ENCODE assay signal across 10 mouse cellular contexts in genomic region chr7:137783954-137784353, GRCm38 (mm10).
A peak's percentile ranks its signal among the peaks of the same experiment; 100 is the strongest.
DNase-seq lines count a peak whose midpoint lies in the region; ATAC-seq and TF ChIP-seq lines count a peak whose summit lies in the region.
"Had no signal": no experiment of that assay in that cellular context is flagged by ENCODE, and none has a peak within 500 bp of the region (broad histone marks: within the 10 kb centered on the region; RNA-seq: fewer than 3 reads in every experiment).

No protein-coding gene starts in this region.

- peak; percentile 16 to 24 for DNase-seq in cerebellum, postnatal 36 days
- no peak for DNase-seq in cerebellum, adult 11 months
- DNase-seq in midbrain, embryonic 14.5 days, result peak; percentile 67
- no peak for DNase-seq in midbrain, embryonic 11.5 days (ENCODE audit: low spot score, missing footprints)
- DNase-seq in adrenal gland, adult 2 months, result peak; percentile 11
- DNase-seq in heart, postnatal 0 days (ENCODE audit: low spot score), result no peak
- DNase-seq in lung, postnatal 0 days (ENCODE audit: low spot score), result peak; percentile 16
- no peak for DNase-seq in T-cell, adult 2 months (ENCODE audit: low spot score)

- H3K36me3 ChIP-seq in midbrain, embryonic 14.5 days (ENCODE audit: control insufficient read depth, insufficient read depth, low read length), result no peaks in the 10 kb centered on the region
- no peaks in the 10 kb centered on the region for H3K36me3 ChIP-seq in midbrain, embryonic 11.5 days (ENCODE audit: control insufficient read depth, insufficient read depth, low read length)
- no peaks in the 10 kb centered on the region for H3K36me3 ChIP-seq in heart, postnatal 0 days (replicated peaks; ENCODE audit: control insufficient read depth, insufficient read depth, low read length)
- H3K36me3 ChIP-seq in lung, postnatal 0 days (ENCODE audit: insufficient read depth, low read length), result no peaks in the 10 kb centered on the region
- H3K36me3 ChIP-seq: hindbrain, embryonic 15.5 days; neural tube, embryonic 12.5 days had no signal

- peak; percentile 61 for TF ChIP-seq CTCF in heart, postnatal 0 days (IDR thresholded peaks at IDR 0.05; ENCODE audit: low read depth)
- peak; percentile 74 for TF ChIP-seq CTCF in lung, postnatal 0 days (IDR thresholded peaks at IDR 0.05)

- no peak for ATAC-seq in midbrain, embryonic 14.5 days (ENCODE audit: low FRiP score, low TSS enrichment)
- ATAC-seq in midbrain, embryonic 11.5 days (ENCODE audit: low FRiP score), result no peak
- ATAC-seq in heart, postnatal 0 days (ENCODE audit: insufficient read depth, low read depth), result no peak
- ATAC-seq in lung, postnatal 0 days, result no peak

- H3K4me1 ChIP-seq in midbrain, embryonic 14.5 days (ENCODE audit: control insufficient read depth, insufficient read depth, low read length), result no peaks in the 10 kb centered on the region
- H3K4me1 ChIP-seq in midbrain, embryonic 11.5 days (ENCODE audit: control insufficient read depth, insufficient read depth, low read length), result no peaks in the 10 kb centered on the region
- no peaks in the 10 kb centered on the region for H3K4me1 ChIP-seq in heart, postnatal 0 days (ENCODE audit: control insufficient read depth, insufficient read depth)
- no peaks in the 10 kb centered on the region for H3K4me1 ChIP-seq in lung, postnatal 0 days (ENCODE audit: insufficient read depth, low read depth, low read length)
- H3K4me1 ChIP-seq: hindbrain, embryonic 15.5 days; neural tube, embryonic 12.5 days had no signal

- no peaks in the 10 kb centered on the region for H3K9me3 ChIP-seq in midbrain, embryonic 14.5 days (ENCODE audit: control insufficient read depth, low read length)
- no peaks in the 10 kb centered on the region for H3K9me3 ChIP-seq in midbrain, embryonic 11.5 days (ENCODE audit: control insufficient read depth, low read length)
- no peaks in the 10 kb centered on the region for H3K9me3 ChIP-seq in heart, postnatal 0 days (replicated peaks; ENCODE audit: control insufficient read depth, low read length)
- H3K9me3 ChIP-seq in lung, postnatal 0 days (ENCODE audit: low read length), result no peaks in the 10 kb centered on the region
- H3K9me3 ChIP-seq: hindbrain, embryonic 15.5 days; neural tube, embryonic 12.5 days had no signal

- no peak overlapping the region for H3K9ac ChIP-seq in midbrain, embryonic 14.5 days (replicated peaks; ENCODE audit: low read length)
- H3K9ac ChIP-seq in midbrain, embryonic 11.5 days (ENCODE audit: low read length), result no peak overlapping the region
- no peak overlapping the region for H3K9ac ChIP-seq in heart, postnatal 0 days (replicated peaks; ENCODE audit: low read depth, low read length)
- H3K9ac ChIP-seq in lung, postnatal 0 days (replicated peaks; ENCODE audit: low read depth), result no peak overlapping the region
- H3K9ac ChIP-seq: hindbrain, embryonic 15.5 days; neural tube, embryonic 12.5 days had no signal

- H3K27me3 ChIP-seq in midbrain, embryonic 14.5 days (ENCODE audit: control insufficient read depth, insufficient read depth, low read length), result no peaks in the 10 kb centered on the region
- no peaks in the 10 kb centered on the region for H3K27me3 ChIP-seq in midbrain, embryonic 11.5 days (ENCODE audit: control insufficient read depth, insufficient read depth, low read length)
- no peaks in the 10 kb centered on the region for H3K27me3 ChIP-seq in heart, postnatal 0 days (ENCODE audit: control insufficient read depth, insufficient read depth, low read length)
- H3K27me3 ChIP-seq in lung, postnatal 0 days (replicated peaks; ENCODE audit: insufficient read depth, low read length), result no peaks in the 10 kb centered on the region
- H3K27me3 ChIP-seq: hindbrain, embryonic 15.5 days; neural tube, embryonic 12.5 days had no signal

- no peak overlapping the region for H3K4me3 ChIP-seq in midbrain, embryonic 14.5 days (replicated peaks; ENCODE audit: low read depth, low read length)
- H3K4me3 ChIP-seq in midbrain, embryonic 11.5 days (ENCODE audit: low read depth, low read length), result no peak overlapping the region
- no peak overlapping the region for H3K4me3 ChIP-seq in heart, postnatal 0 days (ENCODE audit: low read depth, low read length)
- no peak overlapping the region for H3K4me3 ChIP-seq in lung, postnatal 0 days (ENCODE audit: low read depth, low read length)
- H3K4me3 ChIP-seq: hindbrain, embryonic 15.5 days; neural tube, embryonic 12.5 days had no signal

- no peak overlapping the region for H3K27ac ChIP-seq in midbrain, embryonic 14.5 days (replicated peaks; ENCODE audit: low read depth, low read length)
- no peak overlapping the region for H3K27ac ChIP-seq in midbrain, embryonic 11.5 days (ENCODE audit: low read depth, low read length)
- no peak overlapping the region for H3K27ac ChIP-seq in heart, postnatal 0 days (ENCODE audit: low read depth)
- H3K27ac ChIP-seq in lung, postnatal 0 days (ENCODE audit: low read length), result no peak overlapping the region
- H3K27ac ChIP-seq: hindbrain, embryonic 15.5 days; neural tube, embryonic 12.5 days had no signal

- H3K4me2 ChIP-seq in midbrain, embryonic 14.5 days (ENCODE audit: low read length), result no peak overlapping the region
- H3K4me2 ChIP-seq in midbrain, embryonic 11.5 days, result no peak overlapping the region
- no peak overlapping the region for H3K4me2 ChIP-seq in heart, postnatal 0 days (ENCODE audit: low read depth, low read length)
- no peak overlapping the region for H3K4me2 ChIP-seq in lung, postnatal 0 days (replicated peaks; ENCODE audit: low read depth, low read length)
- H3K4me2 ChIP-seq: hindbrain, embryonic 15.5 days; neural tube, embryonic 12.5 days had no signal

- TF ChIP-seq EP300 in heart, postnatal 0 days (IDR thresholded peaks at IDR 0.05; ENCODE audit: low read depth), result no peak
- no peak for TF ChIP-seq EP300 in lung, postnatal 0 days (IDR thresholded peaks at IDR 0.05)

Comparison
In these comparisons a context has a peak if more than half of its experiments do, and no peak if none do; other contexts are left out.
1. DNase-seq: peak in cerebellum, postnatal 36 days (2 of 2), midbrain, embryonic 14.5 days (single experiment), adrenal gland, adult 2 months (single experiment) and lung, postnatal 0 days (single experiment); none in cerebellum, adult 11 months (single experiment), midbrain, embryonic 11.5 days (single experiment), heart, postnatal 0 days (single experiment) and T-cell, adult 2 months (single experiment).